Mouse (Mus musculus) lung, embryonic 14.5 days (tissue): Measurements from ENCODE around the gene Gtf2h3. TPM values are rescaled to one million over a fixed set of nuclear protein-coding genes. Genes with fewer than 3 reads are reported as not detected.
"Not testable (repeated sequence)": the region's sequence is repeated elsewhere in the genome, so short reads cannot be mapped to it uniquely, and the experiment has no call there.

ENCODE experiments used
- ATAC-seq: fragments of 200-750 bp; cut with Nextera tagmentation; 2 replicates; pipeline ENCODE4 v1.8.0; 2017; ENCODE audit warnings: mild to moderate bottlenecking, moderate TSS enrichment, moderate library complexity; ENCODE audit not compliant: insufficient read depth
- DNase-seq: peaks from one replicate; pipeline ENCODE4 v3.0.0-alpha.2; 2015
- H3K27ac ChIP-seq: fragments of 300-500 bp; sonication (generic); 2 replicates; pipeline ENCODE4 v1.5.1; 2014; ENCODE audit warnings: low read depth, mild to moderate bottlenecking, moderate library complexity
- H3K27me3 ChIP-seq: fragments of 300-500 bp; sonication (generic); 2 replicates; pipeline ENCODE4 v1.6.1; 2014; ENCODE audit warnings: low read length, control low read depth; ENCODE audit not compliant: insufficient read depth
- H3K36me3 ChIP-seq: fragments of 300-500 bp; sonication (generic); 2 replicates; pipeline ENCODE4 v1.6.1; 2014; ENCODE audit warnings: control low read depth; ENCODE audit not compliant: insufficient read depth
- H3K4me1 ChIP-seq: fragments of 300-500 bp; sonication (generic); 2 replicates; pipeline ENCODE4 v1.6.1; 2014; ENCODE audit warnings: antibody characterized with exemption, control low read depth; ENCODE audit not compliant: insufficient read depth
- H3K4me2 ChIP-seq: fragments of 300-500 bp; sonication (generic); 2 replicates; pipeline ENCODE4 v1.6.1; 2014; ENCODE audit warnings: mild to moderate bottlenecking
- H3K4me3 ChIP-seq: fragments of 300-500 bp; sonication (generic); 2 replicates; pipeline ENCODE4 v1.5.1; 2014; ENCODE audit warnings: low read depth, low read length
- H3K9ac ChIP-seq: fragments of 300-500 bp; sonication (generic); 2 replicates; pipeline ENCODE4 v1.6.1; 2014
- H3K9me3 ChIP-seq: fragments of 300-500 bp; sonication (generic); 2 replicates; pipeline ENCODE4 v1.6.1; 2016; ENCODE audit warnings: low read depth, low read length, control low read depth
- CTCF ChIP-seq: IDR thresholded peaks from 2 replicates; pipeline ENCODE4 v1.5.1; 2016; ENCODE audit warnings: antibody characterized with exemption, low read depth
- WGBS: fragments of 180-500 bp; shearing (Covaris S2); extraction: QIAGEN DNeasy Blood & Tissue Kit; methylation state at CpG from one replicate; pipeline ENCODE4 v1.1.7; 2014; 5-methylcytosine and 5-hydroxymethylcytosine counted together
- polyA plus RNA-seq: library from polyadenylated mRNA; unstranded; fragments of >200 nt; fragmentation: Nextera tagmentation; extraction: Ambion mirVana; gene quantifications from 2 replicates; pipeline ENCODE4 v1.2.1, GENCODE M21; 2014

Gene Gtf2h3
- polyA plus RNA-seq, 1 experiment from 2014 or later: 71.0 TPM

DNA sequence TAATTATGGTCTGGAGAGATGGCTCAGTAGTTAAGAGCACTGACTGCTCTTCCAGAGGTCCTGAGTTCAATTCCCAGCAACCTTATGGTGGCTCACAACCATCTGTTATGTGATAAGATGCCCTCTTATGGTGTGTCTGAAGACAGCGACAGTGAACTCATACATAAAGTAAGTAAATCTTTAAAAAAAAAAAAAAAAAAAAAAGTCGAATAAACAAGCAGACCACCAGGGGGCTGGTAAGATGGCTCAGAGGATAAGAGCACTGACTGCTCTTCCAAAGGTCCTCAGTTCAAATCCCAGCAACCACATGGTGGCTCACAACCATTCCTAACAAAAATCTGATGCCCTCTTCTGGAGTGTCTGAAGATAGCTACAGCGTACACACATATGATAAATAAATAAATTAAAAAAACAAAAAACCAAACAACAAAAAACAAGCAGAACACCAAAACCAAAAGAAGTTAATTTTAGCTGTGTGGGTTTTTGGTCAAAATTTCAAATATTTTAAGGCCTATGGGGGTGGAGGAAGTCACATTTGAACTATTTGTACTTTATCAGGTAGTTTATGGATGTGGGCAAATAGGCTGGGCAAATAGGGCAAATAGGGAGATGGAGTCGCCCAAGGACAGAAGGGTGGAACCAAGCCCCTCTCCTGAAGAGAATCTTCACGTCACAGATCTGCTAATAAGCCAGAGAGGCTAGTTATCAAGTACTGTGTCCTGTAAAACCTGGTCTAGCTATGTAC lies 27.4 kb upstream of the Gtf2h3 start:
- Histone ChIP-seq H3K4me3 (peak overlapping the region; percentile 88), H3K9ac (peak overlapping the region; percentile 70), H3K4me2 (peak overlapping the region; percentile 70), H3K27ac (peak overlapping the region; percentile 5; the same call in 1 of the 2 replicates), H3K36me3 (peaks cover 51% of the 10 kb centered on the region)
- peak; percentile 41 for TF ChIP-seq CTCF
- not testable (repeated sequence) for H3K27me3 ChIP-seq, H3K4me1 ChIP-seq, H3K9me3 ChIP-seq, ATAC-seq
- 23% methylated on average over 5 of the region's 5 CpGs for WGBS
- peak; percentile 34 for DNase-seq

DNA sequence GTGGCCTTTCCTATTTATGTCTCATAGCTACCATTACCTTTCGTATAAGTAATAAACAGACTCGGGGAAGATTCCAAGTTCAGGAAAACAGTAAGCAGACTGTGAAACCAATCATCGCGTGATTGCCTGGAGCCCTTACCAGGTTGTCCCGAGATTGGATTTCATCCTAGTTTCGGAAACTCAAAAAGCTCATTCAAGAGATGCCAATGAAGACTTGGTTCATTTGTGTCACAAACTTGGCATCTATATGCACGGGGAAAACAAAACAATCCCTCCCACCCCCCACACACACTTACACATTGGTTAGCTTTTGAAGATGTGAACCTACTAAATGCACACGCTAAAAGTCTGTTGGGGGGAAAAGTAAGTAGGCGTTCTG lies 26.9 kb upstream of the Gtf2h3 start:
- Histone ChIP-seq H3K4me2 (peak overlapping the region; percentile 70), H3K9me3 (no peaks in the 10 kb centered on the region), H3K4me1 (no peaks in the 10 kb centered on the region; the same call in 1 of the 2 replicates), H3K36me3 (peaks cover 51% of the 10 kb centered on the region), H3K9ac (peak overlapping the region; percentile 70), H3K27me3 (no peaks in the 10 kb centered on the region), H3K27ac (peak overlapping the region; percentile 75), H3K4me3 (peak overlapping the region; percentile 88)
- no peak for TF ChIP-seq CTCF
- ATAC-seq (no peak), DNase-seq (peak; percentile 45)
- WGBS: 7% methylated on average over 9 of the region's 9 CpGs

DNA sequence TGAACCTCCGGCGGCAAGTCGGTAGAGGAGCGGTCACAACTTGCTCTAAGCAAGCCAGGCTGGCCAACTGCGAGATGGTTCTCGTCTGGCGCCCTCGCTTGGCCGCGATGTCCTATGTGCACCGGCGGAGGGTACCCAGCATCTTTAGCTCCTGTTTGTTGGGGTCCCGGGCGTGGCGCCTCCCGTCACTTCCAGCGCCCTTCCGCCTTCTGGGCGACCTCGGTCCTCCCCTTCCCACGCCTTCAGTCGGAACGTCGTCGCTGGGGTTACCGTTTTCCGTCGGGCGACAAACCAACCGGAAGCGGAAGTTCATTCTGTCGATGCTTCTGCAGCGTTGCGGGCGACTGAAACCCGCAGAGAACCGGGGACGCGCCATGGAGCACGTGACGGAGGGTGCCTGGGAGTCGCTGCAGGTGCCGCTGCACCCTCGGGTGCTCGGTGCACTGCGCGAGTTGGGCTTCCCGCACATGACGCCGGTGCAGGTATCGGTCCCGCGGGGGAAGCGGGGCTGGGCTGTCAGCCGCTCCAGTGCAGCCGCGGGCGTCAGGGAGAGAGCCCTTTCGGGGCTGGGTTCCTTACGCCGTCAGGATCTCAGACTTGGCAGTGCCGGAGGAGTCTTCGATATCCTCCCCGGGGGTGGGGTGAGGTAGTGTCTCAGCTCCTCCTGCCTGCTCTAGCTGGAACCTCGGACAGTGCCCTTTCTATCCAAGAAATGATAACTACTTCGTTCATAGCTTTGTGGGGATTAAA lies 26.2 kb upstream of the Gtf2h3 start, which contains the start of gene Ddx55:
Gene Ddx55, plus strand, starts transcription at position 307 of the 750 bp plus-strand sequence.
- no peaks in the 10 kb centered on the region for H3K27me3 ChIP-seq
- TF ChIP-seq CTCF: peak; percentile 53
- H3K27ac ChIP-seq: peak within 1 kb of the TSS; percentile 75
- H3K4me2 ChIP-seq: peak within 1 kb of the TSS; percentile 70
- ATAC-seq (peak; percentile 86), DNase-seq (peak; percentile 96)
- H3K4me3 ChIP-seq: peak within 1 kb of the TSS; percentile 88
- no peaks in the 10 kb centered on the region; the same call in 1 of the 2 replicates for H3K4me1 ChIP-seq
- WGBS: under 1% methylated on average over 66 of the region's 66 CpGs
- H3K36me3 ChIP-seq: peaks cover 51% of the 10 kb centered on the region
- peak within 1 kb of the TSS; percentile 70 for H3K9ac ChIP-seq
- no peaks in the 10 kb centered on the region for H3K9me3 ChIP-seq

DNA sequence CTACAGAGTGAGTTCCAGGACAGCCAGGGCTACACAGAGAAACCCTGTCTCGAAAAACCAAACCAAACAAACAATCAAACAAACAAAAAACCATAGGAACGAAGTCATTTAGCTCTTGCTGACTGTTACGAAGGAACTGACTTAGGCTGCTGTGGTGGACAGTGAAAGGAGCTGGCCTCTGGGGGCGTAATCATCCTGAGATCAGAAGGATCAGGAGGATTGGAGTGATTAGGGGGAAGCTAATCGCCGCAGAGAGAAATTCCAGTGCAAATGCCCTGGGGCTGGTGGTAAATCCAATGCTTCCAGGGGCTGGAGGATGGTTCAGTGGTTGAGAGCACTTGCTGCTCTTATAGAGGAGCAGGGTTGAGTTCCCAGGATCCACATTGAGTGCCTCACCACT lies 25.3 kb upstream of the Gtf2h3 start:
- no peak for ATAC-seq
- WGBS: 64% methylated on average over 6 of the region's 6 CpGs
- no peak for TF ChIP-seq CTCF
- Histone ChIP-seq H3K9me3 (no peaks in the 10 kb centered on the region), H3K4me3 (peak overlapping the region; percentile 88), H3K27me3 (no peaks in the 10 kb centered on the region), H3K27ac (no peak overlapping the region; the same call in 1 of the 2 replicates), H3K9ac (peak overlapping the region; percentile 70; the same call in 1 of the 2 replicates), H3K36me3 (peaks cover 51% of the 10 kb centered on the region), H3K4me2 (peak overlapping the region; percentile 70), H3K4me1 (no peaks in the 10 kb centered on the region; the same call in 1 of the 2 replicates)
- DNase-seq: no peak

DNA sequence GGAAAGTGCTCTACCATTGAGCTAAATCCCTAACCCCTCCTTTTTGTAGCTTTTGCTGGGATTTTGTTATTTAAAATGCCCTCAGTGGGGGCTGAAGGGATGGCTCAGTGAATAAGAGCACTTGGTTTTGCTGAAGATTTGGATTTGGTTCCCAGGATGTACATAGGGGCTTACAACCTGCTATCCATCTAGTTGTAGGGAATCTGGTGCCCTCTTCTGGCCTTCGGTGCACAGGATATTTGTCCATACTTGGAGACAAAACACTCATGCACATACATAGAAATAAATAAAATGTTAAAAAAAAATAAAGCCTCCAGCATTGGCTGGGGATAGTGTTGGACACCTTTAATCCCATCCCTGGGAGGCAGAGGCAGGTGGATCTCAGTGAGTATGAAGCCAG lies 23.8 kb upstream of the Gtf2h3 start:
- ATAC-seq (no peak), DNase-seq (peak; percentile 71)
- TF ChIP-seq CTCF: peak; percentile 50
- WGBS: 73% methylated on average over 1 of the region's 1 CpGs
- Histone ChIP-seq H3K36me3 (peaks cover 63% of the 10 kb centered on the region), H3K4me1 (no peaks in the 10 kb centered on the region; the same call in 1 of the 2 replicates), H3K27ac (no peak overlapping the region), H3K4me2 (no peak overlapping the region), H3K27me3 (no peaks in the 10 kb centered on the region), H3K9ac (no peak overlapping the region), H3K9me3 (no peaks in the 10 kb centered on the region), H3K4me3 (no peak overlapping the region)

DNA sequence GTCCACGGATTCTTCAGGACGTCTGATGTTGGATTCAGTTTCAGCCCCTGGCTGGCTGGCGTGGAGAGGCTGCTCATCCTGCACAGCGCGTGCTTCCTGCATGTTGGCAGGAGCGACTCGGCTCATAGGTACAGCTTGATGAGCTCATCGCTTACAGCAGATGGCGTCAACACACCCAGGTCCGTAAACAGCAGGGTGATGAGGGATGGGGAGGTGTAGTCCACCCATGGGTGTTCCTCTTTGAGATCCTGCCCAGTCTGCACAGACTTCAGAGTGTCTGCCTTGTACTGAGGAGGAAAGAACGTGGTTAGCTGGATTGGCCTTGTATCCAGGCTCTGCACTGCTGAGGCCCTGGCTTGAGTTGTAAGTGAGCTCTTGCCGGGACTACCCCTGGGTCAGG lies 7.9 kb upstream of the Gtf2h3 start:
- ATAC-seq: no peak
- no peak for TF ChIP-seq CTCF
- Histone ChIP-seq H3K27ac (no peak overlapping the region), H3K4me1 (no peaks in the 10 kb centered on the region), H3K27me3 (no peaks in the 10 kb centered on the region), H3K4me2 (no peak overlapping the region), H3K9ac (no peak overlapping the region), H3K9me3 (no peaks in the 10 kb centered on the region), H3K4me3 (no peak overlapping the region), H3K36me3 (peaks cover 95% of the 10 kb centered on the region)
- 80% methylated on average over 12 of the region's 12 CpGs for WGBS
- no peak for DNase-seq

DNA sequence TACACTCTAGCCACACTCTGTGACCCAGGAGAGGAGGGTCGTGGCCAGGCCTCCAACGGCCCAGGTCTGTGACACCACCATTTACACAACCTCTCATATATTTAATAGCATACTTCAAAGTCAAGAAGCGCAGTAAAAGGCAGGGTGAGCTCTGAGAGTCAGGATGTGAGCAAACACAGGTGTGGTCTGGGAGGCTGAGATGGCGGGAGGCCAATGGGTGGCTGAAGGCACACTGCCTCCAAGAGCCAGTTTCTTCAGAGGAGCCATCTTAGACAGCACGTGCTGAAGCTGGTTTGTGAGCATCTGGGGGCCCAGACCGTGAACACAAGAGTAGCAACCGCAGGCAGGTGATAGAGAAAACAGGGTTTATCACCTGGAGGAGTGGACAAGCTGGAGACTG lies 3.5 kb upstream of the Gtf2h3 start:
- no peak for ATAC-seq

More for the DNA sequence above, 3.5 kb upstream of the Gtf2h3 start:
- Histone ChIP-seq H3K27me3 (no peaks in the 10 kb centered on the region), H3K9ac (no peak overlapping the region), H3K9me3 (no peaks in the 10 kb centered on the region), H3K36me3 (peaks cover 71% of the 10 kb centered on the region), H3K27ac (no peak overlapping the region), H3K4me3 (no peak overlapping the region), H3K4me1 (peaks cover 9% of the 10 kb centered on the region), H3K4me2 (no peak overlapping the region)
- no peak for DNase-seq
- no peak for TF ChIP-seq CTCF
- WGBS: 77% methylated on average over 7 of the region's 7 CpGs
